20 mouse cellular contexts compared by ENCODE assay signal in the genomic region with DNA sequence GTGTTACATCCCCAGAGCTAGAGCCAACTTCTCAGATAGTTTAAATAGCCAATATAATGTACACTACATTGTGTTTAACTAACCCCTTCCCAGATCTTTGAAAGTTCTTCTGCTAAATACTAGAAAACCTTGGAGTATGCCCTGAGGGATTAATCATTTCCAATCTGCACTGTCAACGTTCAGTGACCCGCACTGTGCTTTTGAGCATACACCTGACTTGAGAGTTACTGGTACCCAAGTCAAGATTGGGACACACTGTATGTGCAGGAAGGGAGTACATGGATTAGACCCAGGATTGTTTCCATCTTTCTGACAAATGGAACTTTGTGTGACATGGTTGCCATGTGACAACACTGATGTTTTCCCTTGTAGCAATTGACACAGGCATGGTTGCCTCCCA.
"Had no signal": no experiment of that assay in that cellular context is flagged by ENCODE, and none has a peak within 500 bp of the region (broad histone marks: within the 10 kb centered on the region; RNA-seq: fewer than 3 reads in every experiment).

No protein-coding gene starts in this region.

- H3K27me3 ChIP-seq: midbrain, embryonic 12.5 days; midbrain, embryonic 15.5 days; neural tube, embryonic 12.5 days; neural tube, embryonic 15.5 days had no signal

- ATAC-seq: intestine, postnatal 0 days; lung, postnatal 0 days; midbrain, embryonic 15.5 days had no signal

- H3K36me3 ChIP-seq: midbrain, embryonic 12.5 days; midbrain, embryonic 15.5 days; neural tube, embryonic 12.5 days; neural tube, embryonic 15.5 days had no signal

- H3K9me3 ChIP-seq: midbrain, embryonic 12.5 days; midbrain, embryonic 15.5 days; neural tube, embryonic 12.5 days; neural tube, embryonic 15.5 days had no signal

- H3K4me2 ChIP-seq: lung, embryonic 14.5 days; midbrain, embryonic 12.5 days; midbrain, embryonic 15.5 days; neural tube, embryonic 12.5 days; neural tube, embryonic 15.5 days had no signal

- H3K4me3 ChIP-seq: layer of hippocampus, adult 2 months; left cerebral cortex, adult 2 months; midbrain, embryonic 12.5 days; midbrain, embryonic 15.5 days; neural tube, embryonic 12.5 days; neural tube, embryonic 15.5 days had no signal

- H3K4me1 ChIP-seq: midbrain, embryonic 15.5 days; neural tube, embryonic 12.5 days; neural tube, embryonic 15.5 days had no signal

- DNase-seq: kidney, postnatal 10 days; layer of hippocampus, postnatal 36 days; right cerebral cortex, adult 18-20 months; right cerebral cortex, postnatal 14 days; right cerebral cortex, postnatal 4 days; thymus, adult 2 months; thymus, postnatal 14 days; thymus, postnatal 4 days had no signal

- H3K27ac ChIP-seq: layer of hippocampus, adult 2 months; left cerebral cortex, adult 2 months; liver, embryonic 14.5 days; macrophage; midbrain, embryonic 12.5 days; midbrain, embryonic 15.5 days; neural tube, embryonic 12.5 days; neural tube, embryonic 15.5 days; stomach, postnatal 0 days had no signal

- H3K9ac ChIP-seq: liver, embryonic 14.5 days; lung, embryonic 14.5 days; midbrain, embryonic 12.5 days; midbrain, embryonic 15.5 days; neural tube, embryonic 12.5 days; neural tube, embryonic 15.5 days had no signal
